Mouse (Mus musculus): ENCODE measurements around the gene Sept7.

DNA sequence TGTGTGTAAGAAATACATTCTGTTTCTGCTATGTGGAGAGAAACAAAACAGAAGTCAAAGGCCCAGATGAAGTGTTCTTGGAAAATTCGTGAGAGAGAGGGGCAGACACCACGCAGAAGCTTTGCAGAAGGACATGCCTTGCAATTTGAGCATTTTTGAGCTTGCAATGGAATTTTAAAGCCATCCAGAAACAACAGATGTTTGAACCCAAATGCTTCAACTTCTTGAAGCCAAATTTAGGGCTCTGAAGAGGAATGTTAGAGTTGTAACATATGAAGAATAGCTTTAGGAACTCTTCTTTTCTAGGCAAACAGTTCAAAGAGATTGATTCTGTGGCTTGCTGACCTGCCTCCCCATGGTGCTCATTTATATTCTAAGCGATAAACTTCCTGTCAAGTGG, 33.3 kb upstream of the Sept7 start:
- TF ChIP-seq TAL1 (IDR thresholded peaks at IDR 0.05; ENCODE audit: low read length) (no peak), GABPA (IDR thresholded peaks at IDR 0.05; ENCODE audit: low read depth, low read length) (no peak), USF2 (IDR thresholded peaks at IDR 0.05; ENCODE audit: borderline replicate concordance in 1 of 2, insufficient read depth in 1 of 2, low read depth in 1 of 2, low read length in 2 of 2) (no peak)

Data from MEL (cell line).